Mouse (Mus musculus) CH12.LX (cell line): ENCODE measurements around the gene Tmem198.
A peak's percentile ranks its signal among the peaks of the same experiment; 100 is the strongest.

Source experiments
- CHD2 ChIP-seq: IDR thresholded peaks from 2 replicates; pipeline ENCODE4 v1.6.1; 2011; ENCODE audit warnings: low read length, improper control_type of control experiment
- CTCF ChIP-seq, 2 experiments: IDR thresholded peaks in 1 of 2; conservative IDR thresholded peaks in 1 of 2; 2 replicates each; pipeline ENCODE4 v1.5.1; 2011 to 2012; ENCODE audit warnings: low read depth in 2 of 2, low read length in 2 of 2, improper control_type of control experiment in 1 of 2, inconsistent platforms in 1 of 2, mild to moderate bottlenecking in 1 of 2, moderate library complexity in 1 of 2
- EP300 ChIP-seq: IDR thresholded peaks from 2 replicates; pipeline ENCODE4 v1.6.1; 2011; ENCODE audit warnings: low read length, improper control_type of control experiment
- GABPA ChIP-seq: IDR thresholded peaks from 2 replicates; pipeline ENCODE4 v1.6.1; 2012; ENCODE audit warnings: low read depth, low read length, improper control_type of control experiment, inconsistent platforms; ENCODE audit not compliant: insufficient replicate concordance
- MAZ ChIP-seq: IDR thresholded peaks from 2 replicates; pipeline ENCODE4 v1.6.1; 2012; ENCODE audit warnings: low read depth, mild to moderate bottlenecking, inconsistent platforms, low read length, improper control_type of control experiment, moderate library complexity
- NRF1 ChIP-seq: IDR thresholded peaks from 2 replicates; pipeline ENCODE4 v1.6.1; 2014; ENCODE audit warnings: low read depth, mild to moderate bottlenecking, inconsistent platforms, low read length, improper control_type of control experiment, moderate library complexity
- POLR2A ChIP-seq: IDR thresholded peaks from 2 replicates; pipeline ENCODE4 v1.6.1; 2011; ENCODE audit warnings: low read depth, mild to moderate bottlenecking, improper control_type of control experiment, low read length
- RCOR1 ChIP-seq: conservative IDR thresholded peaks from 2 replicates; pipeline ENCODE4 v1.6.1; 2012; ENCODE audit warnings: low read depth, mild to moderate bottlenecking, inconsistent platforms, low read length, improper control_type of control experiment
- SIN3A ChIP-seq: IDR thresholded peaks from 2 replicates; pipeline ENCODE4 v1.6.1; 2012; ENCODE audit warnings: low read length, improper control_type of control experiment, inconsistent platforms
- TBP ChIP-seq: conservative IDR thresholded peaks from 2 replicates; pipeline ENCODE4 v1.6.1; 2011; ENCODE audit warnings: low read depth, low read length, improper control_type of control experiment
- ZC3H11A ChIP-seq: IDR thresholded peaks from 2 replicates; pipeline ENCODE4 v1.6.1; 2012; ENCODE audit warnings: low read depth, mild to moderate bottlenecking, inconsistent platforms, low read length, improper control_type of control experiment

- TF ChIP-seq CTCF (conservative IDR thresholded peaks at IDR 0.05 in 1 of 2, IDR thresholded peaks at IDR 0.05 in 1 of 2; ENCODE audit: low read depth in 2 of 2, low read length in 2 of 2) (peak in 1 of 2 experiments; percentile 1; a peak in 1 of 4 replicates), NRF1 (peak; percentile 47), RCOR1 (no peak), CHD2 (no peak), GABPA (peak; percentile 73; the same call in 1 of the 2 replicates), POLR2A (peak; percentile 83), ZC3H11A (no peak), EP300 (no peak), MAZ (peak; percentile 98), SIN3A (peak; percentile 95), TBP (no peak)
Measured at GRCm38 (mm10) chr1:75478916-75479634, at the start of gene Tmem198, which contains the start of gene Chpf.
